Mouse (Mus musculus) MEL (cell line): ENCODE measurements around the gene Frem3.
A peak's percentile ranks its signal among the peaks of the same experiment; 100 is the strongest.

Experiments
- BHLHE40 ChIP-seq: IDR thresholded peaks from 2 replicates; pipeline ENCODE4 v1.6.1; 2012; ENCODE audit warnings: low read depth, mild to moderate bottlenecking, inconsistent platforms, low read length, improper control_type of control experiment, borderline replicate concordance
- POLR2A ChIP-seq, 2 experiments: IDR thresholded peaks; 2 replicates each; pipeline ENCODE4 v1.6.1; 2011 to 2012; ENCODE audit warnings: low read length in 2 of 2, mild to moderate bottlenecking in 2 of 2, control low read depth in 1 of 2, improper control_type of control experiment in 1 of 2, low read depth in 1 of 2, moderate library complexity in 1 of 2; ENCODE audit not compliant: control insufficient read depth in 1 of 2, insufficient read depth in 1 of 2, poor library complexity in 1 of 2

DNA sequence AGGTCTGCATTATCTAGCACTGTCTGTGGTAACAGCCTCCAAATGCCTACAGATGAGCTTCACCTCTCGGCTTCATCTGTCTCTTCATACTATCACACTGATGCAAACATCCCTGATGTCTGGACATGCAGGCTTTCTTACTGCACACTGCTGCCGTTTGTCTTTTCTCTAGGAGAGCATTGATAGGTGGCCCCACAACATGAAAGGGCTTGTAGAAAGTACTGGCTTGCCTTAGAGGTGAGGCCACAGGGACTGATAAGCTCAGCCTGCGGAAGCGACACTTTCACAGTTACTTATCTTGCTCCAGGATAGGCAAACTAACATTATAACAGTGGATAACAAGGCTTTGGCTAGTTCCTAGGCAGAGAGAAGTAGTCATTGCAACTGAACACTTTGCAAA is 50.2 kb downstream of the Frem3 start:
- TF ChIP-seq BHLHE40 (no peak), POLR2A (IDR thresholded peaks at IDR 0.05; ENCODE audit: control insufficient read depth in 1 of 2, insufficient read depth in 1 of 2, low read depth in 1 of 2, low read length in 2 of 2, poor library complexity in 1 of 2) (peak in 1 of 2 experiments; percentile 60; a peak in 2 of 4 replicates)
